Mouse (Mus musculus) stomach, postnatal 0 days (tissue): Measurements from ENCODE around the gene Krt77. TPM values are rescaled to one million over a fixed set of nuclear protein-coding genes. Genes with fewer than 3 reads are reported as not detected.

Experiments used
- ATAC-seq: fragments of 200-750 bp; cut with Nextera tagmentation; 2 replicates; pipeline ENCODE4 v1.8.0; 2017; ENCODE audit not compliant: low FRiP score, low TSS enrichment
- DNase-seq: peaks from one replicate; pipeline ENCODE4 v3.0.0-alpha.2; 2016; ENCODE audit warnings: low spot score
- H3K27ac ChIP-seq: fragments of 300-500 bp; sonication (generic); replicated peaks from 2 replicates; pipeline ENCODE4 v1.5.1; 2014; ENCODE audit warnings: mild to moderate bottlenecking, control low read depth
- H3K27me3 ChIP-seq: fragments of 300-500 bp; sonication (generic); 2 replicates; pipeline ENCODE4 v1.6.1; 2014; ENCODE audit warnings: low read length; ENCODE audit not compliant: control insufficient read depth, insufficient read depth
- H3K36me3 ChIP-seq: fragments of 300-500 bp; sonication (generic); 2 replicates; pipeline ENCODE4 v1.6.1; 2014; ENCODE audit warnings: low read length, mixed read lengths; ENCODE audit not compliant: control insufficient read depth, insufficient read depth
- H3K4me1 ChIP-seq: fragments of 300-500 bp; sonication (generic); replicated peaks from 2 replicates; pipeline ENCODE4 v1.6.1; 2014; ENCODE audit warnings: antibody characterized with exemption; ENCODE audit not compliant: control insufficient read depth, insufficient read depth
- H3K4me2 ChIP-seq: fragments of 300-500 bp; sonication (generic); replicated peaks from 2 replicates; pipeline ENCODE4 v1.6.1; 2014; ENCODE audit warnings: low read depth, mild to moderate bottlenecking, control low read depth, moderate library complexity
- H3K4me3 ChIP-seq: fragments of 300-500 bp; sonication (generic); 2 replicates; pipeline ENCODE4 v1.5.1; 2014; ENCODE audit warnings: low read depth, low read length, control low read depth
- H3K9ac ChIP-seq: fragments of 300-500 bp; sonication (generic); 2 replicates; pipeline ENCODE4 v1.6.1; 2014; ENCODE audit warnings: mild to moderate bottlenecking, low read length, control low read depth, mixed read lengths
- H3K9me3 ChIP-seq: fragments of 300-500 bp; sonication (generic); 2 replicates; pipeline ENCODE4 v1.6.1; 2016; ENCODE audit warnings: low read length; ENCODE audit not compliant: control insufficient read depth
- CTCF ChIP-seq: IDR thresholded peaks from 2 replicates; pipeline ENCODE4 v1.5.1; 2016; ENCODE audit warnings: antibody characterized with exemption, low read depth, mild to moderate bottlenecking, moderate library complexity
- EP300 ChIP-seq: optimal IDR thresholded peaks from 2 replicates; pipeline ENCODE3; 2016; ENCODE audit warnings: antibody characterized with exemption
- WGBS: fragments of 180-500 bp; shearing (Covaris S2); extraction: QIAGEN DNeasy Blood & Tissue Kit; methylation state at CpG from one replicate; pipeline ENCODE4 v1.1.7; 2014; 5-methylcytosine and 5-hydroxymethylcytosine counted together
- polyA plus RNA-seq: library from polyadenylated mRNA; unstranded; fragments of >200 nt; fragmentation: Nextera tagmentation; extraction: Ambion mirVana; gene quantifications from 2 replicates; pipeline ENCODE4 v1.2.1, GENCODE M21; 2015

Gene Krt77
- polyA plus RNA-seq, 1 experiment from 2014 or later = 5.1 TPM

DNA sequence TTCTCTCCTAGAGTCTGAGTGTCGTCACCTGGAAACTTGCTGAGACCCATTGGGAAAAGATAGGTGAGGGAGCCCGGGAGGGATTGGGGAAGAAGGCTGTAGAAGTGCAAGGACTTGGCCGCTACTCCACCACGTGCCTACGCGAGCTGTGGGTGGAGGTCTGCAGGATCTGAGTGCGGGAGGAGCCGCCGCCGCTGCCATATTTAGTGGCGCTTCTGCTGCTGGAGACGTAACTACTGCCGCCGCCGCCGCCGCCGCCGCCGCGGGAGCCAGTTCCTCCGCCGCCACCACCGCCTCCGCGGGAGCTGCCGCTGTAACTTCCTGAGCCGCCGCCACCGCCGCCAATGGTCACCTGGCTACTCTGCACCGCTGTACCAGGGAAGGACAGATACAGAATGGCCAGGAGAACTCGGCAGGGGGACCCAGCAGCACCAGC is 9.8 kb downstream of the Krt77 start:
- H3K4me1 ChIP-seq = no peaks in the 10 kb centered on the region
- ATAC-seq (peak; percentile 28; the same call in 1 of the 2 replicates), DNase-seq (peak; percentile 80)
- peak overlapping the region; percentile 75 for H3K27ac ChIP-seq
- H3K4me3 ChIP-seq = peak overlapping the region; percentile 34
- under 1% methylated on average over 31 of the region's 33 CpGs for WGBS
- no peak for TF ChIP-seq EP300
- TF ChIP-seq CTCF = peak; percentile 21; the same call in 1 of the 2 replicates
- peak overlapping the region; percentile 59 for H3K9ac ChIP-seq
- no peaks in the 10 kb centered on the region for H3K36me3 ChIP-seq
- H3K27me3 ChIP-seq = no peaks in the 10 kb centered on the region
- H3K4me2 ChIP-seq = peak overlapping the region; percentile 70
- no peaks in the 10 kb centered on the region for H3K9me3 ChIP-seq

DNA sequence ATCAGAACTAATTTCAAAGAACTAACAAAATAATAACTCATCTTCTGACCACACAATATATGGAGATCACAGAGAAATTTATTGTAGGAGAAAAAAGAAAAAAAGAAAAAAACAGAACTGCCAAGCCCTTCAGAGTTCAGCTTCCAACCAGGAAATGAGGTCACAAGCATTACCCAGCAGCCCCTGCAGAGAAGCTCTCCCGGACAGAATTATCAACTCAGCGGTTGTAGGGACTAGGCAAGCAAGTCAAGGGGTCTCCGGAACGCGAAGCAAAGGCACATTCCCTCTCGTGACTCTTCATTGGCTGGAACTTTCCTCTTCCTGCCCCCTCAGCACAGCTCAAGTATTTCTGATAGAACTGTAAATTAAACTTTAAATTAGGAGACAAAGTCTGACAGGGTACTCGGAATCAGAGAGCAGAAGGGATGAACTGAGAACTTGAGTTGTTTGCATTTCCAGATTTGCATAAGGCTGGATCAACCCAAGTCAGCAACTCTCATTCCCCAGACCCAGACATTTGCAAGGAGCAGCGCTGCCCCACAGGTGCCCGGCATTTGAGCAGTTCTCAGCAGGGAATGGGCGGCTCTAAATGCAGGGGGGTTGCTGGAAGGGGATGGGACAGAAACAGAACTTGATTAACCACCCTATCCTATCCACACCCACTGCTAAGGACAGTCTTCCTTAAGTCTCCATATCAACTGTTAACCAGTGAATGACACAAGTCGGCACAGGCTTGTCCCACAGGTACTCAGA is 10.7 kb downstream of the Krt77 start:
- Histone ChIP-seq H3K27me3 (no peaks in the 10 kb centered on the region), H3K9me3 (no peaks in the 10 kb centered on the region), H3K4me2 (peak overlapping the region; percentile 70), H3K4me1 (no peaks in the 10 kb centered on the region), H3K36me3 (no peaks in the 10 kb centered on the region), H3K27ac (peak overlapping the region; percentile 75), H3K4me3 (no peak overlapping the region), H3K9ac (no peak overlapping the region)
- ATAC-seq = no peak
- TF ChIP-seq EP300 (no peak), CTCF (no peak)
- WGBS = 16% methylated on average over 11 of the region's 11 CpGs
- no peak for DNase-seq

DNA sequence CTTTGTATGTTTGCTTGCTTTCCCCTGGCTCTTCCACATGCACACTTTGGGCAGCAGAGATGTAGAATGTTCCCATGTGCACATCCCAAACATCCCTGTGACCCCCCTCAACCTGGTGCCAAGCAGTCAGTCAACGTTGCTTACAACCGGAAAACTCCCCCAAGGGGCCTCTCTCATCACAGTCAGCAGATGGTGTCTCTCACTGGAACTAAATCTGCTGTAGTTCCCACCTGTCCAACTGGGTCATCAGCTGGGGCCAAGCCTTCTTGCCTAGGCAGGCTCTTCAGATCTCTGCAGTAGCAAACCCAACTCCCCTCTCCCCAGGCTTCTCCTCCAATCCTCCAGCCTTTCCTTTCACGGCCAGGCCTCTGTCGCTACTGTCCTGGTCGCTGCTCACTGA is 12.8 kb downstream of the Krt77 start:
- Histone ChIP-seq H3K4me3 (no peak overlapping the region), H3K36me3 (no peaks in the 10 kb centered on the region), H3K9ac (no peak overlapping the region), H3K4me2 (no peak overlapping the region), H3K9me3 (no peaks in the 10 kb centered on the region), H3K27me3 (no peaks in the 10 kb centered on the region), H3K27ac (peak overlapping the region; percentile 85), H3K4me1 (no peaks in the 10 kb centered on the region)
- no peak for DNase-seq
- no peak for ATAC-seq
- WGBS = 41% methylated on average over 5 of the region's 5 CpGs
- TF ChIP-seq EP300 (no peak), CTCF (no peak)

DNA sequence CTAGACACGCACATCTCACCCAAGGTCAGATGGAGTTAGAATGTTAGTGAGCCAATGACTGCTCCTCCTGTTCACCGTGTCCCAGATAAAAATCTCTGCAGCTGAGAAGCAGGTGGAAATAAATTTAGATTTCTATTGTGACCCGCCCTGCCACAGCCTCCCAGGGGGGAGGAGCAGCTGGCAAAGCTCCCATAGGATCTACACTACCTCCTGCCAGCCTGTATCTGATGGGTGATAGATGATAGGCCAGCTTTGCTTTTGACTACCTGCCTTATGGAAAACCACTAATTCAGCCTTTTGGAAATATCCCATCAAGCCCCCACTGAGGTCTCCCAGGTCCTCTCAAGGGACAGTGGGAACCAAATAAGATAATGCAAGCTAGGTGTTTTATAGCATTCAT is 13.8 kb downstream of the Krt77 start:
- Histone ChIP-seq H3K4me3 (no peak overlapping the region), H3K36me3 (no peaks in the 10 kb centered on the region), H3K27me3 (no peaks in the 10 kb centered on the region), H3K4me1 (no peaks in the 10 kb centered on the region), H3K27ac (peak overlapping the region; percentile 85), H3K4me2 (no peak overlapping the region), H3K9ac (no peak overlapping the region), H3K9me3 (no peaks in the 10 kb centered on the region)
- 53% methylated on average over 3 of the region's 3 CpGs for WGBS
- no peak for DNase-seq
- TF ChIP-seq CTCF (no peak), EP300 (peak; percentile 52)
- no peak for ATAC-seq

DNA sequence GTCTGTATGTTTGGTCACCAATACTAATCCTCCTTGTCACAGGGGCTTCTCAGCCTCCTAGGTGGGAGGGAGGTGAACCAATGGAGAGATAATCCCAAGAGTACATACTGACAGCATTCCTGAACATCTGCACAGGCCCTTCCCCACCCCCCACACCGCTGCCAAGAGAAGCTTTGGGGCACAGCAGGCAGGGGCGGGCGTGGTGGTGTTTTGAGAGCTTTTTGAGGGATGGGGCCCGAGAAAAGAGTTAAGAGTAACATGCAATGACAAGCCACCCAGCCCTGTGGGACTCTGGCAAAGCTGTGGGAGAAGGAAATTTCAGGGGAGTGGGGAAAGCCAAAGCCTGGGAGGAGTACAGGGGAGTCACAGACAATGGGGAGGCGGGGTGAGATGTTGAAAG is 15.2 kb downstream of the Krt77 start:
- Histone ChIP-seq H3K36me3 (no peaks in the 10 kb centered on the region), H3K4me3 (no peak overlapping the region), H3K9ac (no peak overlapping the region), H3K27me3 (no peaks in the 10 kb centered on the region), H3K27ac (peak overlapping the region; percentile 73), H3K9me3 (no peaks in the 10 kb centered on the region), H3K4me1 (no peaks in the 10 kb centered on the region), H3K4me2 (no peak overlapping the region)
- no peak for ATAC-seq
- no peak for DNase-seq
- TF ChIP-seq EP300 = no peak
- TF ChIP-seq CTCF = no peak
- 23% methylated on average over 5 of the region's 5 CpGs for WGBS

DNA sequence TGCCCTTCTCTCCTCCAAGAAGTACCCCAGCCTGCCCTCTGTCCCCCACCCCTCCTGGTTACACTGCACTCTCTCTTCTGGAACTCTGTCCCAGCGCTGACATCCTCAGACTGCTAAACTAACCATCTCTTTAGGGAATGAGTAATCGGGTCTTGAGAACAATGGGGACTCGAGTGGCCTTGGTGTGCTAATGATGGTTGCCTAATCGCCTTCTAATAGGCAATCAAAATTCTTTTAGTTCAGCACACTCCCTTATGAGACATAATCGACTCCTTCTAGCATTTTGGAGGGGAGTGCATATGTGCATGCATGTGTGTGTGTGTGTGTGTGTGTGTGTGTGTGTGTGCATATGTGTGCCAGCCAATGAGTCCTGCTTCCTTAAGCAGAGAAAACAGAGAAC is 16.9 kb downstream of the Krt77 start:
- H3K4me3 ChIP-seq = no peak overlapping the region
- H3K36me3 ChIP-seq = no peaks in the 10 kb centered on the region
- no peak overlapping the region for H3K9ac ChIP-seq
- ATAC-seq = no peak
- H3K4me1 ChIP-seq = no peaks in the 10 kb centered on the region
- no peak for DNase-seq
- no peaks in the 10 kb centered on the region for H3K27me3 ChIP-seq
- no peak for TF ChIP-seq EP300
- TF ChIP-seq CTCF = no peak
- H3K4me2 ChIP-seq = no peak overlapping the region
- WGBS = 41% methylated on average over 5 of the region's 5 CpGs
- no peaks in the 10 kb centered on the region for H3K9me3 ChIP-seq
- no peak overlapping the region; the same call in 1 of the 2 replicates for H3K27ac ChIP-seq
